Mouse (Mus musculus) urinary bladder, postnatal 25 days (tissue): ENCODE measurements around the gene Gm45234.
A peak's percentile ranks its signal among the peaks of the same experiment; 100 is the strongest.
"Not testable (repeated sequence)": the region's sequence is repeated elsewhere in the genome, so short reads cannot be mapped to it uniquely, and the experiment has no call there.

Experiments used
- DNase-seq: peaks from one replicate; pipeline ENCODE4 v3.0.0; 2022; ENCODE audit warnings: low spot score

The Gm45234 gene

GRCm38 (mm10) chr6:124755831-124756595, at the start of gene Gm45234, which contains the start of gene Atn1:
TSS of gene Gm45234 (minus strand) at chr6:124756021.
TSS of gene Atn1 (minus strand) at chr6:124756524.
- DNase-seq: peak; percentile 61

GRCm38 (mm10) chr6:124804341-124804740, 48.5 kb upstream of the Gm45234 start:
- DNase-seq: no peak

- not testable (repeated sequence) for DNase-seq
Observed at GRCm38 (mm10) chr6:124803691-124804090, 47.9 kb upstream of the Gm45234 start.

- DNase-seq: no peak
Observed at GRCm38 (mm10) chr6:124803061-124803460, 47.2 kb upstream of the Gm45234 start.

GRCm38 (mm10) chr6:124802400-124802799, 46.6 kb upstream of the Gm45234 start:
- not testable (repeated sequence) for DNase-seq

- no peak for DNase-seq
Observed at GRCm38 (mm10) chr6:124796200-124796599, 40.4 kb upstream of the Gm45234 start.

- DNase-seq: no peak
Observed at GRCm38 (mm10) chr6:124795781-124796180, 40.0 kb upstream of the Gm45234 start.

- no peak for DNase-seq
Observed at GRCm38 (mm10) chr6:124791911-124792310, 36.1 kb upstream of the Gm45234 start.

GRCm38 (mm10) chr6:124790121-124790520, 34.3 kb upstream of the Gm45234 start:
- no peak for DNase-seq

- DNase-seq: no peak
Observed at GRCm38 (mm10) chr6:124789519-124789918, 33.7 kb upstream of the Gm45234 start.

GRCm38 (mm10) chr6:124787722-124788121, 31.9 kb upstream of the Gm45234 start:
- DNase-seq: no peak

GRCm38 (mm10) chr6:124786756-124787420, 31.1 kb upstream of the Gm45234 start:
- no peak for DNase-seq

- no peak for DNase-seq
Observed at GRCm38 (mm10) chr6:124782436-124782835, 26.6 kb upstream of the Gm45234 start.

- no peak for DNase-seq
Observed at GRCm38 (mm10) chr6:124780917-124781316, 25.1 kb upstream of the Gm45234 start.

GRCm38 (mm10) chr6:124779984-124780416, 24.2 kb upstream of the Gm45234 start:
- DNase-seq: no peak

GRCm38 (mm10) chr6:124779222-124779983, 23.6 kb upstream of the Gm45234 start, which contains the start of gene Lrrc23:
TSS of gene Lrrc23 (minus strand) at chr6:124779727.
- DNase-seq: no peak

GRCm38 (mm10) chr6:124770511-124770910, 14.7 kb upstream of the Gm45234 start:
- no peak for DNase-seq

GRCm38 (mm10) chr6:124770013-124770412, 14.2 kb upstream of the Gm45234 start:
- DNase-seq: no peak

- DNase-seq: no peak
Observed at GRCm38 (mm10) chr6:124769101-124769765, 13.4 kb upstream of the Gm45234 start, which contains the start of gene Eno2. TSS of gene Eno2 (minus strand) at chr6:124769673.

- no peak for DNase-seq
Observed at GRCm38 (mm10) chr6:124768704-124769044, 12.9 kb upstream of the Gm45234 start.

GRCm38 (mm10) chr6:124767920-124768703, 12.3 kb upstream of the Gm45234 start:
- DNase-seq: no peak
